Mouse (Mus musculus) heart, embryonic 16.5 days (tissue): Measurements from ENCODE around the gene Clec3b. TPM values are rescaled to one million over a fixed set of nuclear protein-coding genes. Genes with fewer than 3 reads are reported as not detected.

Source experiments
- ATAC-seq: fragments of 200-750 bp; cut with Nextera tagmentation; replicated peaks from 2 replicates; pipeline ENCODE4 v1.8.0; 2017; ENCODE audit warnings: moderate number of reproducible peaks; ENCODE audit not compliant: insufficient read depth, low FRiP score; ENCODE audit errors: extremely low read depth
- H3K27ac ChIP-seq: fragments of 300-500 bp; sonication (generic); 2 replicates; pipeline ENCODE4 v1.5.1; 2014; ENCODE audit warnings: mild to moderate bottlenecking, low read length, control low read depth, moderate library complexity
- H3K27me3 ChIP-seq: fragments of 300-500 bp; sonication (generic); 2 replicates; pipeline ENCODE4 v1.6.1; 2014; ENCODE audit warnings: low read length, mixed read lengths; ENCODE audit not compliant: control insufficient read depth, insufficient read depth
- H3K36me3 ChIP-seq: fragments of 300-500 bp; sonication (generic); 2 replicates; pipeline ENCODE4 v1.6.1; 2014; ENCODE audit not compliant: control insufficient read depth, insufficient read depth
- H3K4me1 ChIP-seq: fragments of 300-500 bp; sonication (generic); 2 replicates; pipeline ENCODE4 v1.6.1; 2014; ENCODE audit warnings: low read length, mixed read lengths; ENCODE audit not compliant: control insufficient read depth, insufficient read depth
- H3K4me2 ChIP-seq: fragments of 300-500 bp; sonication (generic); 2 replicates; pipeline ENCODE4 v1.6.1; 2014; ENCODE audit warnings: low read depth, mild to moderate bottlenecking, control low read depth, low read length
- H3K4me3 ChIP-seq: fragments of 300-500 bp; sonication (generic); 2 replicates; pipeline ENCODE4 v1.5.1; 2014; ENCODE audit warnings: mild to moderate bottlenecking, control low read depth, low read length
- H3K9ac ChIP-seq: fragments of 300-500 bp; sonication (generic); 2 replicates; pipeline ENCODE4 v1.6.1; 2014; ENCODE audit warnings: low read length, control low read depth
- H3K9me3 ChIP-seq: fragments of 300-500 bp; sonication (generic); replicated peaks from 2 replicates; pipeline ENCODE4 v1.6.1; 2016; ENCODE audit warnings: low read length; ENCODE audit not compliant: control insufficient read depth
- WGBS: fragments of 180-500 bp; shearing (Covaris S2); extraction: QIAGEN DNeasy Blood & Tissue Kit; methylation state at CpG from one replicate; pipeline ENCODE4 v1.1.7; 2014; 5-methylcytosine and 5-hydroxymethylcytosine counted together
- polyA plus RNA-seq: library from polyadenylated mRNA; unstranded; fragments of >200 nt; fragmentation: Nextera tagmentation; extraction: Ambion mirVana; gene quantifications from 2 replicates; pipeline ENCODE4 v1.2.1, GENCODE M21; 2015

Clec3b gene
- polyA plus RNA-seq, 1 experiment from 2014 or later, result 2.8 TPM

GRCm38 (mm10) chr9:123162985-123163694, 12.4 kb downstream of the Clec3b start:
- Histone ChIP-seq H3K9ac (no peak overlapping the region), H3K4me2 (no peak overlapping the region), H3K36me3 (no peaks in the 10 kb centered on the region), H3K9me3 (no peaks in the 10 kb centered on the region), H3K27ac (no peak overlapping the region), H3K27me3 (no peaks in the 10 kb centered on the region), H3K4me3 (no peak overlapping the region), H3K4me1 (no peaks in the 10 kb centered on the region)
- WGBS, result 72% methylated on average over 4 of the region's 4 CpGs
- no peak for ATAC-seq

GRCm38 (mm10) chr9:123165781-123166443, 15.2 kb downstream of the Clec3b start:
- H3K27ac ChIP-seq, result no peak overlapping the region
- H3K4me3 ChIP-seq, result no peak overlapping the region
- no peaks in the 10 kb centered on the region for H3K4me1 ChIP-seq
- H3K36me3 ChIP-seq, result no peaks in the 10 kb centered on the region
- ATAC-seq, result no peak
- no peaks in the 10 kb centered on the region for H3K27me3 ChIP-seq
- no peak overlapping the region for H3K9ac ChIP-seq
- WGBS, result 91% methylated on average over 3 of the region's 3 CpGs
- no peak overlapping the region for H3K4me2 ChIP-seq
- H3K9me3 ChIP-seq, result no peaks in the 10 kb centered on the region

- Histone ChIP-seq H3K9ac (no peak overlapping the region), H3K36me3 (no peaks in the 10 kb centered on the region), H3K4me2 (no peak overlapping the region), H3K9me3 (no peaks in the 10 kb centered on the region), H3K27ac (no peak overlapping the region), H3K27me3 (no peaks in the 10 kb centered on the region; the same call in 1 of the 2 replicates), H3K4me3 (no peak overlapping the region), H3K4me1 (no peaks in the 10 kb centered on the region)
- 73% methylated on average over 6 of the region's 6 CpGs for WGBS
- ATAC-seq, result no peak
Measured at GRCm38 (mm10) chr9:123173760-123174159, 23.0 kb downstream of the Clec3b start.

- Histone ChIP-seq H3K9ac (no peak overlapping the region), H3K36me3 (no peaks in the 10 kb centered on the region), H3K4me1 (no peaks in the 10 kb centered on the region), H3K4me3 (no peak overlapping the region), H3K27me3 (no peaks in the 10 kb centered on the region; the same call in 1 of the 2 replicates), H3K27ac (no peak overlapping the region), H3K4me2 (no peak overlapping the region), H3K9me3 (no peaks in the 10 kb centered on the region)
- ATAC-seq, result no peak
- 85% methylated on average over 4 of the region's 4 CpGs for WGBS
Measured at GRCm38 (mm10) chr9:123174356-123174755, 23.6 kb downstream of the Clec3b start.

GRCm38 (mm10) chr9:123177380-123178048, 26.8 kb downstream of the Clec3b start:
- Histone ChIP-seq H3K36me3 (no peaks in the 10 kb centered on the region), H3K9ac (no peak overlapping the region), H3K27ac (no peak overlapping the region), H3K4me3 (no peak overlapping the region), H3K27me3 (no peaks in the 10 kb centered on the region; the same call in 1 of the 2 replicates), H3K4me2 (no peak overlapping the region), H3K4me1 (no peaks in the 10 kb centered on the region), H3K9me3 (no peaks in the 10 kb centered on the region)
- WGBS, result 71% methylated on average over 9 of the region's 9 CpGs
- no peak for ATAC-seq

GRCm38 (mm10) chr9:123180003-123180402, 29.3 kb downstream of the Clec3b start:
- no peaks in the 10 kb centered on the region for H3K9me3 ChIP-seq
- H3K4me2 ChIP-seq, result no peak overlapping the region
- H3K36me3 ChIP-seq, result no peaks in the 10 kb centered on the region
- H3K4me3 ChIP-seq, result no peak overlapping the region
- no peak for ATAC-seq
- 85% methylated on average over 6 of the region's 6 CpGs for WGBS
- H3K27ac ChIP-seq, result no peak overlapping the region
- H3K27me3 ChIP-seq, result no peaks in the 10 kb centered on the region; the same call in 1 of the 2 replicates
- no peak overlapping the region for H3K9ac ChIP-seq
- no peaks in the 10 kb centered on the region for H3K4me1 ChIP-seq

- no peak for ATAC-seq
- Histone ChIP-seq H3K27me3 (no peaks in the 10 kb centered on the region), H3K4me1 (peaks cover 2% of the 10 kb centered on the region; the same call in 1 of the 2 replicates), H3K9ac (no peak overlapping the region), H3K27ac (no peak overlapping the region), H3K36me3 (no peaks in the 10 kb centered on the region), H3K4me2 (no peak overlapping the region), H3K9me3 (no peaks in the 10 kb centered on the region), H3K4me3 (no peak overlapping the region)
- WGBS, result 62% methylated on average over 8 of the region's 8 CpGs
Measured at GRCm38 (mm10) chr9:123183226-123183625, 32.5 kb downstream of the Clec3b start.

- ATAC-seq, result no peak
- 33% methylated on average over 2 of the region's 2 CpGs for WGBS
- Histone ChIP-seq H3K4me1 (peaks cover 2% of the 10 kb centered on the region; the same call in 1 of the 2 replicates), H3K4me2 (no peak overlapping the region), H3K27ac (no peak overlapping the region), H3K9me3 (no peaks in the 10 kb centered on the region), H3K9ac (no peak overlapping the region), H3K36me3 (no peaks in the 10 kb centered on the region), H3K4me3 (no peak overlapping the region), H3K27me3 (no peaks in the 10 kb centered on the region)
Measured at GRCm38 (mm10) chr9:123185546-123185945, 34.8 kb downstream of the Clec3b start.

GRCm38 (mm10) chr9:123186151-123186550, 35.4 kb downstream of the Clec3b start:
- no peak for ATAC-seq
- WGBS, result 82% methylated on average over 5 of the region's 5 CpGs
- Histone ChIP-seq H3K36me3 (no peaks in the 10 kb centered on the region), H3K27ac (no peak overlapping the region), H3K9me3 (no peaks in the 10 kb centered on the region), H3K4me3 (no peak overlapping the region), H3K9ac (no peak overlapping the region), H3K27me3 (no peaks in the 10 kb centered on the region), H3K4me2 (no peak overlapping the region), H3K4me1 (peaks cover 2% of the 10 kb centered on the region; the same call in 1 of the 2 replicates)
